Mouse (Mus musculus) cortical plate, adult 2 months (tissue): Measurements from ENCODE around the gene Papss2. TPM values are rescaled to one million over a fixed set of nuclear protein-coding genes. Genes with fewer than 3 reads are reported as not detected.

Source experiments
- H3K27ac ChIP-seq: fragments of 200-500 bp; 2 replicates; pipeline ENCODE4 v1.5.1; 2012; ENCODE audit warnings: low read length, control low read depth, inconsistent platforms; ENCODE audit not compliant: insufficient read depth
- H3K4me1 ChIP-seq: fragments of 200-500 bp; 2 replicates; pipeline ENCODE4 v1.6.1; 2011; ENCODE audit warnings: low read length; ENCODE audit not compliant: control insufficient read depth, insufficient read depth
- H3K4me3 ChIP-seq: fragments of 200-500 bp; 2 replicates; pipeline ENCODE4 v1.5.1; 2011; ENCODE audit warnings: mild to moderate bottlenecking, low read length, control low read depth; ENCODE audit not compliant: insufficient read depth
- CTCF ChIP-seq: fragments of 200-500 bp; IDR thresholded peaks from 2 replicates; pipeline ENCODE4 v1.5.1; 2011; ENCODE audit warnings: mild to moderate bottlenecking, control low read depth, low read length; ENCODE audit not compliant: insufficient read depth; ENCODE audit errors: extremely low read depth
- POLR2A ChIP-seq: fragments of 200-500 bp; IDR thresholded peaks from 2 replicates; pipeline ENCODE4 v1.6.1; 2011; ENCODE audit warnings: mild to moderate bottlenecking, low read length, control low read depth; ENCODE audit not compliant: insufficient read depth; ENCODE audit errors: extremely low read depth
- polyA plus RNA-seq: library from polyadenylated mRNA; depleted of rRNA; stranded (reverse); fragments of >200 nt; gene quantifications from 2 replicates; pipeline ENCODE4 v1.2.3, GENCODE M21; 2012; rRNA removed

Gene Papss2
- polyA plus RNA-seq = 8.6 and 10.3 TPM in 2 replicates

GRCm38 (mm10) chr19:32595506-32596286 is at the start of gene Papss2:
Gene Papss2, plus strand, starts transcription at chr19:32595790.
- Histone ChIP-seq H3K27ac (no peak within 1 kb of the TSS), H3K4me1 (peaks cover 2% of the 10 kb centered on the region; the same call in 1 of the 2 replicates), H3K4me3 (peak within 1 kb of the TSS; percentile 39)
- TF ChIP-seq CTCF (no peak), POLR2A (no peak)

DNA sequence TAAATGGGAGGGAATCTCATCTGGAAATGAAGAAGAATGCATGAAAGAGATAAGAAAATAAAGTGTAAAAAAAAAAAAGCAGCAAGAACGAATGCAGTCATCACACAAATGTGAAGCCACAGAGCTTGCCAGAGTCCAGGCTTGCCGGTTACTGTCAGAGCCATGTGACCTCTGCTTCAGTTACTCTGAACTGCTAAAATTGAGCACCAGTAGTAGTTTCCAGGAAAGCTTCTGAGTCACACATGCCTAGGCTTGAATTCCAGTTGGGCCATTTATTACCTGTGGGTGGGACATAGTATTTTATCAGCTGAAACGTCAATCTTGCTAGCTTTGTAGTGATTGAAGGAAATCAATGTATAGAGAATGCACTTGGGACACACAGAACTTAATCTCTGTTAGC is 48.2 kb upstream of the Papss2 start:
- no peak for TF ChIP-seq CTCF
- no peak for TF ChIP-seq POLR2A
- Histone ChIP-seq H3K27ac (no peak overlapping the region), H3K4me1 (no peaks in the 10 kb centered on the region), H3K4me3 (no peak overlapping the region)

DNA sequence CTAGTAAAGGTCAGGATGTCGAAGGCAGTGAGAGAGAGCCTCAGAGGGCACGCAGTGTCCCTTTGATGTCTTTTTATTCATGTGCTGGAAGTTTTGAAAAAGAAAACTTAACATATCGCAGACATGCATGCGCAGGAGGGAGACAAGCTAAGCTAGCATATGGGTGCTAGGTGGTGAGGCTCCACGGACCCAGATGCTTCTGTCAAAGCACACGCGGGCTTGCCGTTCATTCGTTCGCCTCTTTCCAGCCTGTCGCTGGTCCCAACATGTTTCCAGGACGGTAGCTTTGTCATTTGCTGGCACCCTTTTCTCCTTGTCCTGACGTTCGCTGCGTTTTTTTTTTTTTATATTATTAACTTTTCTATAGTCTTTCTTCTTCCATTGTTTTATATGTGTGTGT is 47.4 kb upstream of the Papss2 start:
- Histone ChIP-seq H3K4me3 (no peak overlapping the region), H3K27ac (no peak overlapping the region), H3K4me1 (no peaks in the 10 kb centered on the region)
- TF ChIP-seq CTCF = no peak
- TF ChIP-seq POLR2A = no peak

GRCm38 (mm10) chr19:32550446-32550845 is 45.1 kb upstream of the Papss2 start:
- H3K4me1 ChIP-seq = no peaks in the 10 kb centered on the region

GRCm38 (mm10) chr19:32551442-32551841 is 44.1 kb upstream of the Papss2 start:
- TF ChIP-seq POLR2A = no peak
- no peak for TF ChIP-seq CTCF
- Histone ChIP-seq H3K4me3 (no peak overlapping the region), H3K27ac (no peak overlapping the region), H3K4me1 (no peaks in the 10 kb centered on the region)

More at GRCm38 (mm10) chr19:32550446-32550845, 45.1 kb upstream of the Papss2 start:
- TF ChIP-seq CTCF = no peak
- TF ChIP-seq POLR2A = no peak
- Histone ChIP-seq H3K27ac (no peak overlapping the region), H3K4me3 (no peak overlapping the region)

- H3K4me1 ChIP-seq = no peaks in the 10 kb centered on the region
- TF ChIP-seq CTCF (no peak), POLR2A (no peak)
- no peak overlapping the region for H3K27ac ChIP-seq
- H3K4me3 ChIP-seq = no peak overlapping the region
These were observed 43.5 kb upstream of the Papss2 start for GRCm38 (mm10) chr19:32552106-32552505.

- TF ChIP-seq CTCF (no peak), POLR2A (no peak)
- H3K4me1 ChIP-seq = no peaks in the 10 kb centered on the region
- H3K27ac ChIP-seq = no peak overlapping the region
- H3K4me3 ChIP-seq = no peak overlapping the region
These were observed 42.3 kb upstream of the Papss2 start for GRCm38 (mm10) chr19:32553310-32553709.

DNA sequence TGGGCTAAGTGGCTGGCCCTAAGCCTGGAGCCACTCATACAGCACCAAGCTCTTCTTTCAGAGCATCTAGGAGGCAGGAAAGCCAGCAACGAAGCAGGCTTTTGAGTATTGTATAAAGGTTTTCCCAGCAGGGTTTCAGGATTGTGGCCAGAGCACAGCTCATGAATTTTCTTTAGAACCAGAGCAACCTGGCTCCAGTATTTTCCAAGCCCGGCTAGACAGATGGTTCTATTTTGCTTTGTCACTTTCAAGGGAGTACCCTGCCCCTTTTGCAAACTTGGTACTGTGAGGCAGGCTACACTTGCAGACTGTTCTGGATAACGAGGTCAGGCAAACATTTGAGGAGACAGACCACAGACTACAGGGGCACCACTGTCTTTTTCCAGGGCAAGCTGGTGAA is 40.3 kb upstream of the Papss2 start:
- no peak overlapping the region for H3K4me3 ChIP-seq
- H3K27ac ChIP-seq = no peak overlapping the region
- H3K4me1 ChIP-seq = no peaks in the 10 kb centered on the region
- TF ChIP-seq POLR2A (no peak), CTCF (no peak)

DNA sequence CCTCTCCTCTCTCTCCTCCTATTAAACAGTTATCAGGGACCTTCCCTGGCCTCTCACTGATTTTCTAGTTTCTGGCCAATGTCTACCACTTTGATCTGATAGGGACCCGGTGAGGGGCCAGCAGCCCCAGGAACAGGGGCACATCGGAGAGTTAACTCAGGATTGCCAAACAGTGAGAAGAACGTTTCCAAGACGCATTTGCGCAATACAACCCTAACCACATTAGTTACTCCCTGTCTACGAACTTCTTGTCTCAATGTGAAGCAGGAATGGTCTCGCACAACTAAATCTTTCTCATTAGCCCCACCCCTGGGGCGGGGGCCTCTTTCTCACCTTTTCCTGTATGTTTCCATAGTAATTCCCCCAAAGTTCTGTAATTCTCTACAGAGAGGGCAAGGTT is 28.6 kb upstream of the Papss2 start:
- Histone ChIP-seq H3K4me1 (no peaks in the 10 kb centered on the region), H3K27ac (no peak overlapping the region), H3K4me3 (no peak overlapping the region)
- TF ChIP-seq CTCF (no peak), POLR2A (no peak)

DNA sequence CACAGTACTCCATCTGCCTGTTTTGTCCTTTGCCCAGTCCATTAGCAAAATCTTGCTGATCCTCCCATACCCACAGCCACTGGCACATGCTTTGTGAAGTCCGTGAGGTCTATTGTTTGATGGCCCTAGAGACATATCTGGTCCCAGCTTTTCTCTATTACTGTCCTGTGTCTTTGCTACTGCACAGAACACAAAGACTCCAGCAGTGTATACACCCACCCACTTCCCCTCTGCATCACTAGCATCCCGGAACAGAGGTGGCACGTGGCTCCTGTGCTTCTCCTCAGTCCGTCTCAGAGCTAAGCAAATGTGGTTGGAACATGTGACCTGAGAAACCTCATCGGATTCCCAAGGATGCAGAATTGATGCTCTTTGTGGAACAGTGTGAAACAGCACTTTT is 28.1 kb upstream of the Papss2 start:
- no peak for TF ChIP-seq CTCF
- TF ChIP-seq POLR2A = no peak

More for the DNA sequence above, 28.1 kb upstream of the Papss2 start:
- no peak overlapping the region for H3K4me3 ChIP-seq
- H3K4me1 ChIP-seq = no peaks in the 10 kb centered on the region
- H3K27ac ChIP-seq = no peak overlapping the region
